Mouse (Mus musculus): Measurements from ENCODE around the gene Ubald1. TPM values are rescaled to one million over a fixed set of nuclear protein-coding genes. Genes with fewer than 3 reads are reported as not detected.
A peak's percentile ranks its signal among the peaks of the same experiment; 100 is the strongest.

Ubald1 gene
- 27.3 and 28.1 TPM in 2 replicates for polyA plus RNA-seq (2016; fragmentation: Nextera tagmentation; extraction: Ambion mirVana)

DNA sequence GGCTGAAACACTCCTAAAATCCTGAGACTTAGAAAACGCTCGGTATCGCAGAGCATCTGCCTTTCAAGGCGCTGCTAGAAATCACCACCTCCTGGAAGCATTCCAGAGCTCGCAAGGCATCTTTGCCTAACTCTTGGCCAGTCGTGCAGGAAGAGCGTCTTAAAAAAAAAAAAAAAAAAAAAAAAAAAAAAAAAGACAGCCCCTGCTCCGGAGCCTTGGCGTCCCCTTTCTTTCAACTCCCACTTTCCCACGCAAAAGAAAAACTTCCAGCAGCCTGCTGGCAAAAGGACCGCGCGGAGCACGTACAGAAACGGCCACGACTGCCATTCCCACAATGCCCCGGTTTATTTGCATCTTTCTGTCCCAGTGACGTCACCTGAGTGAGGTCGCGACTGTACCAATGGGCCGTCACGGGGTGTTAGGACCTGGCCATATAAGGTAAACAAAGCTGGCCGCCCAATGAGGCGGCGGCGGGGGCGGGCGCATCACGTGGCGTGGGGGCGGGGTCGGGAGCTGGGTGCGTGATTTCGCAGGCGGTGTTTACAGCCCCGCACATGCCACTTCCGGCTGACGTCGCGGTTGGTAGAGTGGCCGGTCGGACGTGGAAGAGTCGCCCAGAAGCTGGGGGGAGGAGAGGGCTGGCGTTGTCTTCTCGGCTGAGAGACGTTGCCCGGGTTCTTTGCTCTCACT lies at the start of gene Ubald1:
Ubald1 (minus strand) TSS at position 180 of the 690 bp plus-strand sequence.
- Histone ChIP-seq H3K36me3 (replicated peaks) (peaks cover 17% of the 10 kb centered on the region), H3K27me3 (ENCODE audit: poor library complexity, severe bottlenecking) (no peaks in the 10 kb centered on the region), H3K27ac (peak within 1 kb of the TSS; percentile 96), H3K4me1 (peaks cover 39% of the 10 kb centered on the region), H3K9me3 (no peaks in the 10 kb centered on the region), H3K4me3 (peak within 1 kb of the TSS; percentile 96)
- DNase-seq (ENCODE audit: extremely low spot score, low spot score) = peak; percentile 99
- WGBS = under 1% methylated on average over 48 of the region's 48 CpGs

DNA sequence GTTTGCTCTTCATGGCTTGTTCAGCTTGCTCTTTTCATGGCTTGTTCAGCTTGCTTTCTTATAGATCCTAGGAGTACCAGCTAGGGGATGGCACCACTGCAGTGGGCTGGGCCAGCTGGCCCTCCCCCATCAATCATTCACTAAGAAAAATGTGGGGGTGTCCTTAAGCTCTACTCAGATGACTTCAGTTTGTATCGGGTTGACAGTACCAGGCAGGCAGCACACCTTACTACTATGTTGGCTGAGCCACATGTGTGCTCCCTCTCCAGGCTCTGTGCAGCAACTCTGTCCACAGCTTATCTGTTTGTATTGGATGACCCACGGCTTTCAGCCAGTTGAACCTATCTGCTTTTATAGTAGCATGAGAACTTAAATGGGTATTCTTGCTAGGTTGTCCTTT lies 48.4 kb upstream of the Ubald1 start:
- H3K9me3 ChIP-seq = no peaks in the 10 kb centered on the region
- DNase-seq (ENCODE audit: extremely low spot score, low spot score) = no peak
- peaks cover 99% of the 10 kb centered on the region for H3K36me3 ChIP-seq (replicated peaks)
- WGBS = 89% methylated on average over 2 of the region's 2 CpGs
- H3K27me3 ChIP-seq (ENCODE audit: poor library complexity, severe bottlenecking) = no peaks in the 10 kb centered on the region
- H3K4me3 ChIP-seq = no peak overlapping the region
- H3K4me1 ChIP-seq = 0 out of 2 replicates have a peak, but pooled peaks cover 4% of the 10 kb centered on the region
- H3K27ac ChIP-seq = no peak overlapping the region

DNA sequence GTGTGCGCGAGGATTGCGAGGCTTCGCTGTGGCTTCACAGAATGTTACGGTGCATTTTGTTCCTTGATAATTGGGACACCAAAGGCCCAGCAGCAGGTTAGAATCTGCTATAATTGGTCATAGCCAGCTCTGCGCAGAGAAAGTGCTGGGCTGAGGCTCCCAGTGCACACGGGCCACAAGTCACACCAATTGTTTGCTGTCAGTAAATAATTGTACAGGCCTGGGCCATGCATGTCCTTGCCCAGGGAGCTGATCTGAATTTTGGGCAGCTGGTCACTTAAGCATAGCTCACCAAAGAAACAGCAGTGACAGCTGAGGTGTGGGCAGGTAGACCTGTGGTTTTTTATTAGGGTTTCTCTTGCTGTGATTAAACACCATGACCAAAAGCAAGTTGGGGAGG lies 47.9 kb upstream of the Ubald1 start:
- Histone ChIP-seq H3K4me3 (no peak overlapping the region), H3K27me3 (ENCODE audit: poor library complexity, severe bottlenecking) (no peaks in the 10 kb centered on the region), H3K36me3 (replicated peaks) (peaks cover 99% of the 10 kb centered on the region), H3K27ac (no peak overlapping the region), H3K4me1 (0 out of 2 replicates have a peak, but pooled peaks cover 4% of the 10 kb centered on the region), H3K9me3 (no peaks in the 10 kb centered on the region)
- WGBS = 95% methylated on average over 7 of the region's 7 CpGs
- no peak for DNase-seq (ENCODE audit: extremely low spot score, low spot score)

DNA sequence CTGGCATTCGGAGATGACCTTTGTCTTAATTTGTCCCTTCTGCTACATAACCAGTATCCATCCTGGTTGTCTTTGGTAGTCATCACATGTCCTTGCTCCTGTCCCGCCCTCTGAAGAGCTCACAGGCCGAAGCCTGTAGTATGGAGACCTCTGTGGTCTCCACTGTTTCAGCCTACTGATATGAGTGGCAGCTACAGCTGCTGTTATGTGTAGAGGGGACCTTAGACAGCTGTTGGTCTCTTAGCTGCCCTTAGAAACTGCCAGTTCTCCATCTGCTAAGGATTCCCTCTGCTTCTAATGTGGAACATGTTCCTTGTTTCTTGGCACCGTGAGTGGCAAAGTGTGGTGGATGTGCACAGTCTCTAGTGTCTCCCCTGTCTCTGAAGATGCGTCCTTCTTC lies 43.9 kb upstream of the Ubald1 start:
- WGBS = 92% methylated on average over 5 of the region's 5 CpGs
- H3K27me3 ChIP-seq (ENCODE audit: poor library complexity, severe bottlenecking) = no peaks in the 10 kb centered on the region
- no peak overlapping the region for H3K4me3 ChIP-seq
- 0 out of 2 replicates have a peak, but pooled peaks cover 4% of the 10 kb centered on the region for H3K4me1 ChIP-seq
- no peak for DNase-seq (ENCODE audit: extremely low spot score, low spot score)
- no peak overlapping the region for H3K27ac ChIP-seq
- no peaks in the 10 kb centered on the region for H3K9me3 ChIP-seq
- H3K36me3 ChIP-seq (replicated peaks) = peaks cover 73% of the 10 kb centered on the region

DNA sequence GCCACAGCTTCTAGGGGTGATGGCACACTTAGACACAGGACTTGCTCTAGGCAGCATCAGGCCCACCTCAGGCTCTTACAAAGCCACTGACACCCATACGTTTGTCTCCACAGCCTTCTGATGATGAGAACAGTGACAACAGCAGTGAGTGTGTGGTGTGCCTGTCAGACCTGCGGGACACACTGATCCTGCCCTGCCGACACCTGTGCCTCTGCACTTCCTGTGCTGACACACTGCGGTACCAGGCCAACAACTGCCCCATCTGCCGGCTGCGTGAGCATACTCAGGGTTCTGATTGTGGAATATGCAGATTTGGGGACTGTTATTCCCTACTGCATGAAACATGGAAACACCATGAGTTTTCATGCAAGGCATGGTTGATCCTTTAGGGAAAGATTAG lies 42.4 kb upstream of the Ubald1 start:
- H3K36me3 ChIP-seq (replicated peaks) = peaks cover 61% of the 10 kb centered on the region
- WGBS = 97% methylated on average over 6 of the region's 6 CpGs
- no peak for DNase-seq (ENCODE audit: extremely low spot score, low spot score)
- no peak overlapping the region for H3K4me3 ChIP-seq
- no peaks in the 10 kb centered on the region for H3K27me3 ChIP-seq (ENCODE audit: poor library complexity, severe bottlenecking)
- H3K27ac ChIP-seq = no peak overlapping the region
- 0 out of 2 replicates have a peak, but pooled peaks cover 4% of the 10 kb centered on the region for H3K4me1 ChIP-seq
- H3K9me3 ChIP-seq = no peaks in the 10 kb centered on the region

DNA sequence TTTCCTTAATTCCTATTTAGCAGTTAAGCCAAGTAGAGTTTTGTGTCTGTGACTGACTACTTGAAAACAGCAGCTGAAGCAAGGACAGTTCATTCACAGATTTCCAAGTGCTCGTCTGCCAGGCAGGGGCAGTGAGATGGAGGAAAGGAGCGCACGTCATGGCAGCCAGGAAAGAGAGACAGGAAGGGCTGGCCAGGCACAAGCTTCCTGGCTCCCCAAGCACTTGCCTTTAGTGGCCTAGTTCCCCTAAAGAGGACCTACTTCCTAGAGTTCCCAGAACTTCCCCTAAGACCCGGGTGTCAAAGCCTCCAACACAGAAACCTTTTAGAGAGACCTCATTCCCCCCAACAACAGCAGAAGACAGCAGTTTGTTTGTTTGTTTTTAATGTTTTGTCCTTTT lies 40.4 kb upstream of the Ubald1 start:
- peaks cover 57% of the 10 kb centered on the region for H3K36me3 ChIP-seq (replicated peaks)
- WGBS = 88% methylated on average over 4 of the region's 4 CpGs
- no peak overlapping the region for H3K27ac ChIP-seq

DNA sequence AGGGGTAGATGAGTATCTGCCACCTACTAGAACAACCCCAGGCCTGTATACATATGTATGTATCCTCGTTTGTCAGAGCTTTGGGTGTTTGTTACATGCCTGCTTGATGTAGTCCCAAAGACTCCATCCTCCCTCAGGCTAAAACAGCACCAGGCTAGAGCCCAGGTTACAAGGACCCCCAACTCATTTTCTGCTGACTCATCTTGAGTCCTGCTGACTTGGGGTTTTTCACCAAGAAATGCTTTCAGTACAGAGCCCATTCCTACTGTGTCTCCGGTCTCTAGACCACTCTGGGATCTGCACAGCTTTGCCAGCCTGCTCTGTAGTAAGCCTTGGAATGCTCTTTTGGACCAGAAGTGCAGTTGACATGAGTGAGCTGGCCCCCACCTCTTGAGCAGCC lies 36.5 kb upstream of the Ubald1 start:
- Histone ChIP-seq H3K27ac (no peak overlapping the region), H3K4me1 (peaks cover 9% of the 10 kb centered on the region; the same call in 1 of the 2 replicates), H3K27me3 (ENCODE audit: poor library complexity, severe bottlenecking) (no peaks in the 10 kb centered on the region), H3K9me3 (no peaks in the 10 kb centered on the region), H3K36me3 (replicated peaks) (peaks cover 58% of the 10 kb centered on the region), H3K4me3 (no peak overlapping the region)
- no peak for DNase-seq (ENCODE audit: extremely low spot score, low spot score)
- WGBS = 81% methylated on average over 2 of the region's 2 CpGs

More for the DNA sequence above, 40.4 kb upstream of the Ubald1 start:
- H3K4me1 ChIP-seq = 0 out of 2 replicates have a peak, but pooled peaks cover 4% of the 10 kb centered on the region
- H3K4me3 ChIP-seq = no peak overlapping the region
- no peak for DNase-seq (ENCODE audit: extremely low spot score, low spot score)
- no peaks in the 10 kb centered on the region for H3K27me3 ChIP-seq (ENCODE audit: poor library complexity, severe bottlenecking)
- H3K9me3 ChIP-seq = no peaks in the 10 kb centered on the region

DNA sequence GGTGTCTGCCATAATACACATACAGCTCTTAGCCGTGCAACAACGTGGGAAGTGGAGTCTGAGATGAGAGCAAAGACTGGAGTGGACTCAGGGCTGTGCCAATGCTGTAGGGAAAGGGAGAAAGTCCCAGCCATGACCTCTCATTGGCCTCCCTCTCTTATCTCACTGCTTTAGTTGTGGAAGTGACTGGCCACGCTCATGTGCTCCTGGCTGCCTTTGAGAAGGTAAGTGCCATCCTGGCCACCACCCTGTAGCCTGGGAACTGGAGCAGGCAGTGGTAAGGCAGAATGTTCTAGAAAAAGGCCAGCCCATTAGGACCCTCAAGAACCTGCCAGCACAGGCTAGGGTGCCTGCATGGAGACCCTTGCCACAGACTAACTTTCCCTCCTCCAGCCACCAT lies 35.8 kb upstream of the Ubald1 start:
- Histone ChIP-seq H3K27me3 (ENCODE audit: poor library complexity, severe bottlenecking) (no peaks in the 10 kb centered on the region), H3K4me1 (peaks cover 9% of the 10 kb centered on the region; the same call in 1 of the 2 replicates), H3K36me3 (replicated peaks) (peaks cover 65% of the 10 kb centered on the region), H3K9me3 (no peaks in the 10 kb centered on the region), H3K27ac (no peak overlapping the region), H3K4me3 (no peak overlapping the region)
- 92% methylated on average over 3 of the region's 3 CpGs for WGBS
- DNase-seq (ENCODE audit: extremely low spot score, low spot score) = no peak

DNA sequence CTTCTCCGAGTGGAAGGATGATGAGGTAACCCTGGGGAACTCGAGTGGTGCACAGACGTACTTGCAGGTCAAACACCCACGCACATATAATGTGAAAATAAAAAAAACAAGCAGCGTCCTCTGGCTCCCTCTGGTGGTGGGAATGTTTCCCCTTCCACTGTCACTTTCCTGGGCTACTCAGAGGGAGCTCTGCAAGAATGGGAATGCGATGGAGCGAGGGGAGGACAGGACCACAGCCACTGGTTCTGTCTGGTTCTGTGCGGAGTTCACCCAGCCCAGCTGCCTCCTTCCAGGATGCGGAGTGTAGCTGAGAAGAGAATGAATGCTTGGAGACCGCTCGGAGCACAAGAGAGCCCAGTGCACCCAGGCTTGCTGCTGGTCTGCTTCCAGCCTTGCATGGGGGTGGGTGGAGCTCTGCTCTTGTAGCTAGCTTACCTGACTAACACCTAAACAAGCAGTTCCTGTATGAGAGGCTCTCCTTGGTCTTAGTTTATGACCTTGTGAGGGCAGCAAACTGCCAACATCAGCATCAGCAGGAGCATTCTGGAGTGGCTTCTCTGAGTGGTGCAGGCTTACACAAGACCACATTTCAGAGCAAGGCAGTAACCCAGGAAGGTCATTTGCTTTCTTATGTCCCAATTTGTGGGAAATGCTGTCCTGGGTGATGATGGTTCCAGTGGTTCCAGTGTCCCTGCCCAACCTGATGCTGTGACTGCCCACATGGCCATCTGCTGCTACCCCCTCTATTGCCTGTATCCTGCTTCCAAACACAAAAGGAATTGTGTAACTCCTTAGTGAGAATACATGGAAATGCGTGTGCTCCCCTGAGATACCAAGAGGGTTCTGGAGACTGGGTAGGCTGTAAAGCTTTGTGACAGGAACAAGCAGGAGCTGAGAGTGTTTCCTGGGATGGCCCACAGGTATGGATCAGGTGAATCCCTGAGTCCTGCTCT lies 33.9 kb upstream of the Ubald1 start:
- Histone ChIP-seq H3K36me3 (replicated peaks) (peaks cover 78% of the 10 kb centered on the region), H3K4me1 (peaks cover 9% of the 10 kb centered on the region; the same call in 1 of the 2 replicates), H3K27ac (peak overlapping the region; percentile 13; the same call in 1 of the 2 replicates), H3K4me3 (no peak overlapping the region), H3K27me3 (ENCODE audit: poor library complexity, severe bottlenecking) (no peaks in the 10 kb centered on the region), H3K9me3 (no peaks in the 10 kb centered on the region)
- 41% methylated on average over 12 of the region's 12 CpGs for WGBS
- DNase-seq (ENCODE audit: extremely low spot score, low spot score) = peak; percentile 78

DNA sequence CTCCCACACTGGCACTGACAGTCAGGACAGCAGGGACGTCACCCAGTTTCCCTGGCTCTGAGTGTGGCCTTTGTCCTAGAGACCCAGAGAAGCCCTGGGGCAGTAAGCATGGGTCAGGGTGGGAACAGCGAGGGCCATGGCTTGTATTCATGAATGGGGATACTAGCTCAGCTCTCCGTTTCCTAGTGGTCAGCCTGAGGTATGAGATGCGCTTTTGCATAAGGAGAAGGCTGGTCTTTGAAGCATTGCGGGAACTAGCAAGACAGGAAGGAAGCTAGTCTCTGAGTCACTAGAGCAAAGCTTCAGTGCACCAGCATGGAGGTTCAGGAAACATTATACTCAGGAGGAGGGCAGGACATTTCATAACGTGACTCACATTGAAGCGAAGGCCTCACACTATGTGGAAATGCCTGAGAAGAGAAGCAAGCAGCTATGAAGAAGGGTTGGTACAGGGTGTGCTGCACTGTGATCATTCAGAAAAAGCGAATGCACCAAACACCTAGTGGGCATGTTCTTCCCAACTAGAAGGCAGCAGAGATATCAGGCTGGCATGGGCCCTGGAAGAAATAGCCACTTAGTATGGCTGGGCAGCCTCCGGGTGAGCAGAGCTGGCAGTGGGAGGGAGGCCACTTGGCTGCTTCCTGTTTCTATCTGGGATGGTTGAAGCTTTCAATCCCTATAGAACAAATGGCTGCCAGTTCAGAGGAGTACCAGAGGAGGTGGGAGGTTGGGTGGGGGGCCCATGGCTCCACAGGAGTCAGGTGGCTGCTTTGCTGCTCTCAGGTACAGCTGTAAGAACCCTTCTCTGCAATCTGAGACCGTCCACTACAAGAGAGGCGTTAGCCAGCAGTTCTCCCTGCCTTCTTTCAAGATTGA lies 33.0 kb upstream of the Ubald1 start:
- WGBS = 73% methylated on average over 11 of the region's 11 CpGs
- no peaks in the 10 kb centered on the region for H3K9me3 ChIP-seq
- H3K4me1 ChIP-seq = peaks cover 9% of the 10 kb centered on the region; the same call in 1 of the 2 replicates
- H3K4me3 ChIP-seq = no peak overlapping the region
- DNase-seq (ENCODE audit: extremely low spot score, low spot score) = no peak
- H3K27me3 ChIP-seq (ENCODE audit: poor library complexity, severe bottlenecking) = no peaks in the 10 kb centered on the region
- H3K27ac ChIP-seq = peak overlapping the region; percentile 13; the same call in 1 of the 2 replicates
- peaks cover 79% of the 10 kb centered on the region for H3K36me3 ChIP-seq (replicated peaks)

DNA sequence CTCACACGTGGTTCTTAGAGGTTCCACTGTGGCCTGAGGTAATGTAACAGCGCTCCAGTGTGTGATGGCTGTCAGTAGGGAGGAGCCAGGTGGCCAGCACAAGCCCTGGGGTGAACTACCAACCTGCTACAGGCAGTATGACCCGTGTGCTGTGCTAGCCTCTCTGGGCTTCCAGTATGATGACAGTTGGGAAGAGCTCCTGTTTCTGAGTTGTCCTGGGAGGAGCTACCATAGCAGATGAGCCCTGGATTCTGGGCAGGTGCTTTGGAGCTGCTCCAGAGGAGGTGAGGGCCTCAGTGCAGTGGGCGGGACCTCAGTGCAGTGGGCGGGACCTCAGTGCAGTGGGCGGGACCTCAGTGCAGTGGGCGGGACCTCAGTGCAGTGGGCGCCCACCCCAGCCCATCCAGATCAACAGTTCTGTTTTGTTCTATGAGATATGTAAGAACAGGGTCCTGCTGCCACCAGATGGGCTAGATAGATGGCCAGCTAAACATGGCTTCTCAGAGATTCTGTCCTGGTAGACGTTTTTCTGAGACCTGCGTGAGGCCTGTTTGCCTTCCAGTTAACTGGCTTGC lies 32.0 kb upstream of the Ubald1 start:
- no peak for DNase-seq (ENCODE audit: extremely low spot score, low spot score)
- Histone ChIP-seq H3K4me1 (peaks cover 9% of the 10 kb centered on the region; the same call in 1 of the 2 replicates), H3K9me3 (no peaks in the 10 kb centered on the region), H3K36me3 (replicated peaks) (peaks cover 83% of the 10 kb centered on the region), H3K27me3 (ENCODE audit: poor library complexity, severe bottlenecking) (no peaks in the 10 kb centered on the region), H3K4me3 (no peak overlapping the region), H3K27ac (no peak overlapping the region)
- WGBS = 78% methylated on average over 10 of the region's 10 CpGs

DNA sequence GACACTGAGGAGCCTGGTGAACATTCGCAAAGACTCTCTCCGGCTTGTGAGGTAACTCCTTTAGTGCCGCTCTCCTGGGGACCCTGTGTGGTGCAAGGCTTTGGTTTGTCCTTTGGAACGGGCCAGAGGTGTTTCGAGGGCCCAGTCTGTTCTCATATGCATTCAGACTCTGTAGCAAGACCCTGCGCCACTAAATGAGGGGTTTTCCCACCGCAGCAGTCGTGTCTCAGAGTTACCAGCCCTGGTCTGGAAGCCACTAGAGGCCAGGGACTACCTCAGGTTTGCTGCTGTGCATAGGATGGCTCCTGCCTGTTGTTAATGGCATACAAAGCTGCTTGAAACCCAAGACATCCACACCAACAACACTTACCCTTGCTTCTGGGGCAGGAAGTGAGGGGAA lies 30.6 kb upstream of the Ubald1 start:
- Histone ChIP-seq H3K36me3 (replicated peaks) (peaks cover 71% of the 10 kb centered on the region), H3K4me3 (no peak overlapping the region), H3K4me1 (peaks cover 9% of the 10 kb centered on the region; the same call in 1 of the 2 replicates), H3K27me3 (ENCODE audit: poor library complexity, severe bottlenecking) (no peaks in the 10 kb centered on the region), H3K9me3 (no peaks in the 10 kb centered on the region), H3K27ac (no peak overlapping the region)
- 95% methylated on average over 8 of the region's 8 CpGs for WGBS
- no peak for DNase-seq (ENCODE audit: extremely low spot score, low spot score)
